Mouse (Mus musculus) stomach, postnatal 0 days (tissue): ENCODE data around the gene Naaa. TPM values are rescaled to one million over a fixed set of nuclear protein-coding genes. Genes with fewer than 3 reads are reported as not detected.

Source experiments
- ATAC-seq: fragments of 200-750 bp; cut with Nextera tagmentation; 2 replicates; pipeline ENCODE4 v1.8.0; 2017; ENCODE audit not compliant: low FRiP score, low TSS enrichment
- DNase-seq: peaks from one replicate; pipeline ENCODE4 v3.0.0-alpha.2; 2016; ENCODE audit warnings: low spot score
- H3K27ac ChIP-seq: fragments of 300-500 bp; sonication (generic); replicated peaks from 2 replicates; pipeline ENCODE4 v1.5.1; 2014; ENCODE audit warnings: mild to moderate bottlenecking, control low read depth
- H3K27me3 ChIP-seq: fragments of 300-500 bp; sonication (generic); 2 replicates; pipeline ENCODE4 v1.6.1; 2014; ENCODE audit warnings: low read length; ENCODE audit not compliant: control insufficient read depth, insufficient read depth
- H3K36me3 ChIP-seq: fragments of 300-500 bp; sonication (generic); 2 replicates; pipeline ENCODE4 v1.6.1; 2014; ENCODE audit warnings: low read length, mixed read lengths; ENCODE audit not compliant: control insufficient read depth, insufficient read depth
- H3K4me1 ChIP-seq: fragments of 300-500 bp; sonication (generic); replicated peaks from 2 replicates; pipeline ENCODE4 v1.6.1; 2014; ENCODE audit warnings: antibody characterized with exemption; ENCODE audit not compliant: control insufficient read depth, insufficient read depth
- H3K4me2 ChIP-seq: fragments of 300-500 bp; sonication (generic); replicated peaks from 2 replicates; pipeline ENCODE4 v1.6.1; 2014; ENCODE audit warnings: low read depth, mild to moderate bottlenecking, control low read depth, moderate library complexity
- H3K4me3 ChIP-seq: fragments of 300-500 bp; sonication (generic); 2 replicates; pipeline ENCODE4 v1.5.1; 2014; ENCODE audit warnings: low read depth, low read length, control low read depth
- H3K9ac ChIP-seq: fragments of 300-500 bp; sonication (generic); 2 replicates; pipeline ENCODE4 v1.6.1; 2014; ENCODE audit warnings: mild to moderate bottlenecking, low read length, control low read depth, mixed read lengths
- H3K9me3 ChIP-seq: fragments of 300-500 bp; sonication (generic); 2 replicates; pipeline ENCODE4 v1.6.1; 2016; ENCODE audit warnings: low read length; ENCODE audit not compliant: control insufficient read depth
- CTCF ChIP-seq: IDR thresholded peaks from 2 replicates; pipeline ENCODE4 v1.5.1; 2016; ENCODE audit warnings: antibody characterized with exemption, low read depth, mild to moderate bottlenecking, moderate library complexity
- EP300 ChIP-seq: optimal IDR thresholded peaks from 2 replicates; pipeline ENCODE3; 2016; ENCODE audit warnings: antibody characterized with exemption
- WGBS: fragments of 180-500 bp; shearing (Covaris S2); extraction: QIAGEN DNeasy Blood & Tissue Kit; methylation state at CpG from one replicate; pipeline ENCODE4 v1.1.7; 2014; 5-methylcytosine and 5-hydroxymethylcytosine counted together
- polyA plus RNA-seq: library from polyadenylated mRNA; unstranded; fragments of >200 nt; fragmentation: Nextera tagmentation; extraction: Ambion mirVana; gene quantifications from 2 replicates; pipeline ENCODE4 v1.2.1, GENCODE M21; 2015

Naaa gene
- polyA plus RNA-seq, 1 experiment from 2014 or later, result 16.4 TPM

- Histone ChIP-seq H3K4me1 (no peaks in the 10 kb centered on the region), H3K4me3 (no peak overlapping the region), H3K4me2 (no peak overlapping the region), H3K36me3 (peaks cover 15% of the 10 kb centered on the region; the same call in 1 of the 2 replicates), H3K9ac (no peak overlapping the region), H3K27ac (peak overlapping the region; percentile 63), H3K27me3 (no peaks in the 10 kb centered on the region), H3K9me3 (no peaks in the 10 kb centered on the region)
- TF ChIP-seq EP300 (no peak), CTCF (no peak)
- DNase-seq, result peak; percentile 38
- 45% methylated on average over 3 of the region's 3 CpGs for WGBS
- peak; percentile 63 for ATAC-seq
These were observed 5.1 kb upstream of the Naaa start for GRCm38 (mm10) chr5:92283107-92283506.

- Histone ChIP-seq H3K36me3 (peaks cover 10% of the 10 kb centered on the region; the same call in 1 of the 2 replicates), H3K4me2 (no peak overlapping the region), H3K27me3 (no peaks in the 10 kb centered on the region), H3K4me1 (no peaks in the 10 kb centered on the region), H3K27ac (peak overlapping the region; percentile 63), H3K9me3 (no peaks in the 10 kb centered on the region), H3K9ac (0 out of 2 replicates have a peak overlapping the region, but pooled peaks have one; percentile 13), H3K4me3 (no peak overlapping the region)
- DNase-seq, result no peak
- no peak for ATAC-seq
- 54% methylated on average over 4 of the region's 4 CpGs for WGBS
- TF ChIP-seq CTCF, result no peak
- no peak for TF ChIP-seq EP300
These were observed 4.6 kb upstream of the Naaa start for GRCm38 (mm10) chr5:92282571-92282970.

GRCm38 (mm10) chr5:92278942-92279537 lies 1.1 kb upstream of the Naaa start:
- 77% methylated on average over 10 of the region's 10 CpGs for WGBS

GRCm38 (mm10) chr5:92270496-92270895 lies 7.5 kb downstream of the Naaa start:
- ATAC-seq (no peak), DNase-seq (no peak)
- Histone ChIP-seq H3K4me3 (no peak overlapping the region), H3K4me2 (no peak overlapping the region), H3K27ac (no peak overlapping the region), H3K4me1 (no peaks in the 10 kb centered on the region), H3K27me3 (no peaks in the 10 kb centered on the region), H3K36me3 (no peaks in the 10 kb centered on the region), H3K9ac (no peak overlapping the region), H3K9me3 (no peaks in the 10 kb centered on the region)
- WGBS, result 90% methylated on average over 7 of the region's 7 CpGs
- TF ChIP-seq EP300 (no peak), CTCF (no peak)

More at GRCm38 (mm10) chr5:92278942-92279537, 1.1 kb upstream of the Naaa start:
- TF ChIP-seq CTCF (no peak), EP300 (no peak)
- Histone ChIP-seq H3K4me2 (no peak overlapping the region), H3K27ac (peak overlapping the region; percentile 83; the same call in 1 of the 2 replicates), H3K27me3 (no peaks in the 10 kb centered on the region), H3K36me3 (no peaks in the 10 kb centered on the region), H3K4me3 (no peak overlapping the region), H3K9ac (no peak overlapping the region), H3K4me1 (no peaks in the 10 kb centered on the region), H3K9me3 (no peaks in the 10 kb centered on the region)
- peak; percentile 24 for DNase-seq
- no peak for ATAC-seq

- no peaks in the 10 kb centered on the region for H3K9me3 ChIP-seq
- DNase-seq (peak; percentile 53), ATAC-seq (peak; percentile 80)
- no peak for TF ChIP-seq EP300
- no peak for TF ChIP-seq CTCF
- H3K4me2 ChIP-seq, result no peak overlapping the region
- WGBS, result 32% methylated on average over 4 of the region's 4 CpGs
- peak overlapping the region; percentile 13; the same call in 1 of the 2 replicates for H3K27ac ChIP-seq
- no peaks in the 10 kb centered on the region; the same call in 1 of the 2 replicates for H3K4me1 ChIP-seq
- H3K9ac ChIP-seq, result no peak overlapping the region
- H3K36me3 ChIP-seq, result no peaks in the 10 kb centered on the region
- H3K4me3 ChIP-seq, result no peak overlapping the region
- no peaks in the 10 kb centered on the region for H3K27me3 ChIP-seq
These were observed 14.1 kb downstream of the Naaa start for GRCm38 (mm10) chr5:92263761-92264359.

- H3K9me3 ChIP-seq, result no peaks in the 10 kb centered on the region
- no peak for DNase-seq
- H3K9ac ChIP-seq, result no peak overlapping the region
- H3K27me3 ChIP-seq, result no peaks in the 10 kb centered on the region
- WGBS, result 80% methylated on average over 8 of the region's 8 CpGs
- no peak overlapping the region for H3K4me2 ChIP-seq
- no peak for ATAC-seq
- TF ChIP-seq CTCF (no peak), EP300 (no peak)
- no peaks in the 10 kb centered on the region for H3K36me3 ChIP-seq
- H3K4me3 ChIP-seq, result no peak overlapping the region
- no peak overlapping the region for H3K27ac ChIP-seq
- no peaks in the 10 kb centered on the region; the same call in 1 of the 2 replicates for H3K4me1 ChIP-seq
These were observed 15.3 kb downstream of the Naaa start for GRCm38 (mm10) chr5:92262646-92263045.
